Mouse (Mus musculus): ENCODE data around the gene Rhbdl2. TPM values are rescaled to one million over a fixed set of nuclear protein-coding genes. Genes with fewer than 3 reads are reported as not detected.

Gene Rhbdl2
- polyA plus RNA-seq, 1 experiment from 2014 or later = 0.25 TPM

DNA sequence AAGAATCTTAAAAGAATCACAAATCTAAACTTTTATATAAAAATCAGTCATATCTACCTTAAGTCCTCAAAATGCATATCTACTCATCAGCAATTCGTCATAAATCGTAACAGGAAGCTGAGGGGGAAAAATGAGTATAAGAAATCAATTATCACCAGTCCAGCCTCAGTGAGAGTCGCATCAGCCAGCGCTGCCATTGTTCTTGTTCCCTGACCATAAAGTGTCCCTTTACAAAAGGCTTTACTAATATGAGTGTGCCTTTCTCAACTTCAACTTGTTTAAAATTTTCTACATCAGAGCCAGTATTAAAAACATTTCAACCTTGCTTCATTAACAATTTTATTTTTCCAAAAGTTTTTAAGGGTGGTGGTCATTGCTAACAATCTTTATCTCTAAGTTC, 69.2 kb downstream of the Rhbdl2 start:
- TF ChIP-seq EP300 (IDR thresholded peaks at IDR 0.05) (no peak), CTCF (IDR thresholded peaks at IDR 0.05) (no peak)
- Histone ChIP-seq H3K27ac (ENCODE audit: low read length) (no peak overlapping the region), H3K36me3 (ENCODE audit: insufficient read depth, low read length) (no peaks in the 10 kb centered on the region), H3K9me3 (ENCODE audit: low read length) (no peaks in the 10 kb centered on the region), H3K4me2 (replicated peaks; ENCODE audit: low read depth, low read length) (no peak overlapping the region), H3K4me1 (ENCODE audit: insufficient read depth, low read depth, low read length) (no peaks in the 10 kb centered on the region), H3K27me3 (replicated peaks; ENCODE audit: insufficient read depth, low read length) (no peaks in the 10 kb centered on the region), H3K4me3 (ENCODE audit: low read depth, low read length) (no peak overlapping the region), H3K9ac (replicated peaks; ENCODE audit: low read depth) (no peak overlapping the region)
- WGBS = 57% methylated on average over 4 of the region's 4 CpGs
- ATAC-seq (no peak), DNase-seq (ENCODE audit: low spot score) (no peak)

DNA sequence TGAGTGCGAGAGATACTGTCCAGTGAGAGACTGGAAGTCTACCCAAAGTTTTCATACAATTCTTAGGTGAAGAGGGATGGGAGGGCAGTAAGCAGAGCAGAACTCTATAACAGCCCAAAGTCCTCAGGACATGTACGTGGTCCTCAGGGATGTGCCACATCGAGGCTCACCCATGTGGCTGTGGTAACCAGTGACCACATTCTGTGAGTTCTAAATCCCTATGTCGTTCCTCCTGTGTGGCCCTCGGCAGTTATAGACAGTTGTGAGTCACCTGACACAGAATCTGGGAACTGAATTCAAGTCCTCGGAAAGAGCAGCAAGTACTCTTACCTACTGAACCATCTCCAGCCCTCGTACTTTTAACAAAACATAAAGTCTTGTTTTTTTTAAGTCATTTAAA, 70.4 kb downstream of the Rhbdl2 start:
- Histone ChIP-seq H3K27ac (ENCODE audit: low read length) (no peak overlapping the region), H3K4me1 (ENCODE audit: insufficient read depth, low read depth, low read length) (no peaks in the 10 kb centered on the region), H3K9ac (replicated peaks; ENCODE audit: low read depth) (no peak overlapping the region), H3K4me3 (ENCODE audit: low read depth, low read length) (no peak overlapping the region), H3K9me3 (ENCODE audit: low read length) (no peaks in the 10 kb centered on the region), H3K4me2 (replicated peaks; ENCODE audit: low read depth, low read length) (no peak overlapping the region), H3K36me3 (ENCODE audit: insufficient read depth, low read length) (no peaks in the 10 kb centered on the region), H3K27me3 (replicated peaks; ENCODE audit: insufficient read depth, low read length) (no peaks in the 10 kb centered on the region)
- ATAC-seq = no peak
- 81% methylated on average over 7 of the region's 7 CpGs for WGBS
- TF ChIP-seq EP300 (IDR thresholded peaks at IDR 0.05) (no peak), CTCF (IDR thresholded peaks at IDR 0.05) (no peak)
- DNase-seq (ENCODE audit: low spot score) = no peak

GRCm38 (mm10) chr4:123859379-123859778, 71.7 kb downstream of the Rhbdl2 start, which contains the start of gene 4933427I04Rik:
Gene 4933427I04Rik, plus strand, starts transcription at chr4:123859679.
- no peak within 1 kb of the TSS for H3K9ac ChIP-seq (replicated peaks; ENCODE audit: low read depth)
- no peaks in the 10 kb centered on the region for H3K9me3 ChIP-seq (ENCODE audit: low read length)
- TF ChIP-seq CTCF (IDR thresholded peaks at IDR 0.05) = no peak
- no peak for TF ChIP-seq EP300 (IDR thresholded peaks at IDR 0.05)
- H3K27ac ChIP-seq (ENCODE audit: low read length) = no peak within 1 kb of the TSS
- ATAC-seq (no peak), DNase-seq (ENCODE audit: low spot score) (no peak)
- no peaks in the 10 kb centered on the region for H3K27me3 ChIP-seq (replicated peaks; ENCODE audit: insufficient read depth, low read length)
- H3K36me3 ChIP-seq (ENCODE audit: insufficient read depth, low read length) = no peaks in the 10 kb centered on the region
- H3K4me2 ChIP-seq (replicated peaks; ENCODE audit: low read depth, low read length) = no peak within 1 kb of the TSS
- H3K4me3 ChIP-seq (ENCODE audit: low read depth, low read length) = no peak within 1 kb of the TSS
- H3K4me1 ChIP-seq (ENCODE audit: insufficient read depth, low read depth, low read length) = no peaks in the 10 kb centered on the region
- 69% methylated on average over 3 of the region's 3 CpGs for WGBS

GRCm38 (mm10) chr4:123859803-123860202, 72.1 kb downstream of the Rhbdl2 start:
- Histone ChIP-seq H3K9me3 (ENCODE audit: low read length) (no peaks in the 10 kb centered on the region), H3K27ac (ENCODE audit: low read length) (no peak overlapping the region), H3K36me3 (ENCODE audit: insufficient read depth, low read length) (no peaks in the 10 kb centered on the region), H3K4me1 (ENCODE audit: insufficient read depth, low read depth, low read length) (no peaks in the 10 kb centered on the region), H3K4me3 (ENCODE audit: low read depth, low read length) (no peak overlapping the region), H3K9ac (replicated peaks; ENCODE audit: low read depth) (no peak overlapping the region), H3K4me2 (replicated peaks; ENCODE audit: low read depth, low read length) (no peak overlapping the region), H3K27me3 (replicated peaks; ENCODE audit: insufficient read depth, low read length) (no peaks in the 10 kb centered on the region)
- ATAC-seq = no peak
- 38% methylated on average over 2 of the region's 2 CpGs for WGBS
- DNase-seq (ENCODE audit: low spot score) = no peak
- TF ChIP-seq EP300 (IDR thresholded peaks at IDR 0.05) (no peak), CTCF (IDR thresholded peaks at IDR 0.05) (no peak)

DNA sequence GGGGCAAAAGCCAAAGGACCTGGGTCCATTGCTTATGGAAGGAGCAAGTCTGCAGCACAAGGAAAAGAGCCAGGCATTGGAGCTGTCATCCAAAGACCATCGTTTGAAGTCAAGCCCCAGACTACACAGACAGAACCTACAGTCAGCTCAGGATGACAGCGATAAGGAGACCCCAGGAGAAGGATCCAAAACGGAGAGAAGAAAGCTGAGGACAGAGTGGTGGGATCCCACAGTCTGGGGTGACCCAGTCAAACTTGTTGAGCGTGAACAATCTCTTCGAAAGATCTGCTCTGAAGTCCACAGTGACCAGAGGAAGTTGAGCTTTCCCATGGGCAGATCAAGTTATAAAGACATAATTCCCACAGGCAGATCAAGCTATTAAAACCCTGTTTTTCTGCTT, 72.9 kb downstream of the Rhbdl2 start:
- Histone ChIP-seq H3K9ac (replicated peaks; ENCODE audit: low read depth) (no peak overlapping the region), H3K4me1 (ENCODE audit: insufficient read depth, low read depth, low read length) (no peaks in the 10 kb centered on the region), H3K36me3 (ENCODE audit: insufficient read depth, low read length) (no peaks in the 10 kb centered on the region), H3K27ac (ENCODE audit: low read length) (no peak overlapping the region), H3K4me3 (ENCODE audit: low read depth, low read length) (no peak overlapping the region), H3K9me3 (ENCODE audit: low read length) (no peaks in the 10 kb centered on the region), H3K27me3 (replicated peaks; ENCODE audit: insufficient read depth, low read length) (no peaks in the 10 kb centered on the region), H3K4me2 (replicated peaks; ENCODE audit: low read depth, low read length) (no peak overlapping the region)
- TF ChIP-seq EP300 (IDR thresholded peaks at IDR 0.05) (no peak), CTCF (IDR thresholded peaks at IDR 0.05) (no peak)
- ATAC-seq (no peak), DNase-seq (ENCODE audit: low spot score) (no peak)
- WGBS = 70% methylated on average over 5 of the region's 5 CpGs

Other genes with a start within 250 kb of the Rhbdl2 start
- 181 and 221 TPM in 2 replicates for gene Macf1, start 103.5 kb upstream of the Rhbdl2 start, polyA plus RNA-seq (2015; fragmentation: Nextera tagmentation; extraction: Ambion mirVana)
- 246 and 263 TPM in 2 replicates for gene Ndufs5, start 69.7 kb upstream of the Rhbdl2 start, polyA plus RNA-seq (2015; fragmentation: Nextera tagmentation; extraction: Ambion mirVana)
- 37.9 and 40.5 TPM in 2 replicates for gene Akirin1, start 37.5 kb upstream of the Rhbdl2 start, polyA plus RNA-seq (2015; fragmentation: Nextera tagmentation; extraction: Ambion mirVana)
- gene 4933427I04Rik, start 71.8 kb downstream of the Rhbdl2 start, polyA plus RNA-seq (2015; fragmentation: Nextera tagmentation; extraction: Ambion mirVana) = 0.10 TPM in 1 of 2 replicates, not detected in the other
- 73.0 and 81.0 TPM in 2 replicates for gene Mycbp, start 117.0 kb downstream of the Rhbdl2 start, polyA plus RNA-seq (2015; fragmentation: Nextera tagmentation; extraction: Ambion mirVana)
- 47.4 and 50.4 TPM in 2 replicates for gene Rragc, start 129.6 kb downstream of the Rhbdl2 start, polyA plus RNA-seq (2015; fragmentation: Nextera tagmentation; extraction: Ambion mirVana)
- gene 4930535I16Rik, start 130.1 kb downstream of the Rhbdl2 start, polyA plus RNA-seq (2015; fragmentation: Nextera tagmentation; extraction: Ambion mirVana) = not detected in 2 replicates